19 mouse cellular contexts compared by ENCODE assay signal in the genomic region with DNA sequence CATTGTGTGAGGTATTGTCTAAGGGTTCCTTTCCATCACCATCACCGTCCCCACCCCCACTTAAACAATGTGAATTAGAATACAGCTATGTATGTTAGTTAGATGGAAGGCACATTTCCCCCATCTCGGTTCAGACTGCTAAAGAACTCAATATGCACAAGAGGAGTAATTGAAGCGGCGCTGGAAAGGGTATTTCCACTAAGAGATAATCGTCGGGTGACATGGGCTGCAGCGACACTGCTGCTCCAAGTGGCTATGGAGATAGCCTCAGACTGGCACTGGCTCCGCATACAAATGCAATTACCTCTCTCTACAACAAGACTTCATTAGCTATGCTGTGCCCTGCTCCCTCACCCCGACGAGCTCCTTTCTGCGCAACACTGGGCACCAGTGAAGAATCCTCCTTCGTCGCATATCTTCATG. TPM values are rescaled to one million over a fixed set of nuclear protein-coding genes. Genes with fewer than 3 reads are reported as not detected.
DNase-seq lines count a peak whose midpoint lies in the region; ATAC-seq and TF ChIP-seq lines count a peak whose summit lies in the region.
"Had no signal": no experiment of that assay in that cellular context is flagged by ENCODE, and none has a peak within 500 bp of the region (broad histone marks: within the 10 kb centered on the region; RNA-seq: fewer than 3 reads in every experiment).

No protein-coding gene starts in this region.

- DNase-seq in brain, embryonic 14.5 days (ENCODE audit: low read depth): peak; percentile 77
- DNase-seq in midbrain, embryonic 14.5 days: peak; percentile 72
- DNase-seq in heart, postnatal 4 days: no peak
- DNase-seq in layer of hippocampus, postnatal 25 days (ENCODE audit: extremely low spot score in 1 of 2, low spot score in 1 of 2): no peak
- DNase-seq: gastrocnemius, postnatal 25 days; lung, adult 18-20 months; thymus, adult 18-20 months had no signal

- H3K4me1 ChIP-seq in forebrain, embryonic 15.5 days: 0 out of 2 replicates have a peak, but pooled peaks cover 3% of the 10 kb centered on the region
- no peaks in the 10 kb centered on the region; the same call in 1 of the 2 replicates for H3K4me1 ChIP-seq in forebrain, embryonic 12.5 days
- peaks cover 3% of the 10 kb centered on the region; the same call in 1 of the 2 replicates for H3K4me1 ChIP-seq in hindbrain, embryonic 12.5 days
- H3K4me1 ChIP-seq in midbrain, embryonic 14.5 days (ENCODE audit: control insufficient read depth, insufficient read depth, low read length): peaks cover 7% of the 10 kb centered on the region; the same call in 1 of the 2 replicates
- H3K4me1 ChIP-seq: embryonic facial prominence, embryonic 15.5 days; limb, embryonic 13.5 days; liver, embryonic 12.5 days had no signal

- H3K4me3 ChIP-seq in forebrain, embryonic 15.5 days: no peak overlapping the region
- no peak overlapping the region for H3K4me3 ChIP-seq in forebrain, embryonic 12.5 days (replicated peaks)
- H3K4me3 ChIP-seq in hindbrain, embryonic 12.5 days: no peak overlapping the region
- H3K4me3 ChIP-seq in midbrain, embryonic 14.5 days (replicated peaks; ENCODE audit: low read depth, low read length): no peak overlapping the region
- H3K4me3 ChIP-seq: embryonic facial prominence, embryonic 15.5 days; heart, embryonic 12.5 days; limb, embryonic 13.5 days; liver, embryonic 12.5 days had no signal

- TF ChIP-seq CTCF in brain, embryonic 14.5 days (IDR thresholded peaks at IDR 0.05; ENCODE audit: borderline replicate concordance, extremely low read depth, insufficient read depth, insufficient read length): 0 out of 2 replicates have a peak, but pooled peaks have one; percentile 3

- no peak overlapping the region for H3K4me2 ChIP-seq in forebrain, embryonic 15.5 days (replicated peaks)
- no peak overlapping the region for H3K4me2 ChIP-seq in forebrain, embryonic 12.5 days
- no peak overlapping the region for H3K4me2 ChIP-seq in hindbrain, embryonic 12.5 days (replicated peaks)
- H3K4me2 ChIP-seq in midbrain, embryonic 14.5 days (ENCODE audit: low read length): no peak overlapping the region
- H3K4me2 ChIP-seq: embryonic facial prominence, embryonic 15.5 days; heart, embryonic 12.5 days; limb, embryonic 13.5 days; liver, embryonic 12.5 days had no signal

- H3K9ac ChIP-seq in forebrain, embryonic 15.5 days (replicated peaks): no peak overlapping the region
- no peak overlapping the region for H3K9ac ChIP-seq in forebrain, embryonic 12.5 days
- H3K9ac ChIP-seq in hindbrain, embryonic 12.5 days: no peak overlapping the region
- H3K9ac ChIP-seq in midbrain, embryonic 14.5 days (replicated peaks; ENCODE audit: low read length): no peak overlapping the region
- H3K9ac ChIP-seq: embryonic facial prominence, embryonic 15.5 days; heart, embryonic 12.5 days; limb, embryonic 13.5 days; liver, embryonic 12.5 days had no signal

- no peaks in the 10 kb centered on the region for H3K27me3 ChIP-seq in forebrain, embryonic 15.5 days
- H3K27me3 ChIP-seq in forebrain, embryonic 12.5 days: no peaks in the 10 kb centered on the region
- no peaks in the 10 kb centered on the region for H3K27me3 ChIP-seq in hindbrain, embryonic 12.5 days
- H3K27me3 ChIP-seq in midbrain, embryonic 14.5 days (ENCODE audit: control insufficient read depth, insufficient read depth, low read length): no peaks in the 10 kb centered on the region
- H3K27me3 ChIP-seq: embryonic facial prominence, embryonic 15.5 days; heart, embryonic 12.5 days; limb, embryonic 13.5 days; liver, embryonic 12.5 days had no signal

- ATAC-seq in forebrain, embryonic 15.5 days (replicated peaks): 0 out of 2 replicates have a peak, but pooled peaks have one; percentile 23
- ATAC-seq in forebrain, embryonic 12.5 days (ENCODE audit: low FRiP score): no peak
- peak; percentile 76 for ATAC-seq in hindbrain, embryonic 12.5 days (ENCODE audit: low FRiP score)
- no peak; the same call in 1 of the 2 replicates for ATAC-seq in midbrain, embryonic 14.5 days (ENCODE audit: low FRiP score, low TSS enrichment)
- ATAC-seq: CD4-positive, CD25-positive, alpha-beta regulatory T cell, adult 4 months; liver, embryonic 12.5 days had no signal

- 59% methylated on average over 13 of the region's 13 CpGs for WGBS in forebrain, embryonic 15.5 days
- 67% methylated on average over 13 of the region's 13 CpGs for WGBS in forebrain, embryonic 12.5 days
- 60% methylated on average over 13 of the region's 13 CpGs for WGBS in hindbrain, embryonic 12.5 days
- WGBS in midbrain, embryonic 14.5 days: 53% methylated on average over 13 of the region's 13 CpGs

- H3K27ac ChIP-seq in forebrain, embryonic 15.5 days (replicated peaks): peak overlapping the region; percentile 26; the same call in 1 of the 2 replicates
- no peak overlapping the region for H3K27ac ChIP-seq in forebrain, embryonic 12.5 days
- H3K27ac ChIP-seq in hindbrain, embryonic 12.5 days: no peak overlapping the region
- peak overlapping the region; percentile 10 for H3K27ac ChIP-seq in midbrain, embryonic 14.5 days (replicated peaks; ENCODE audit: low read depth, low read length)
- H3K27ac ChIP-seq: embryonic facial prominence, embryonic 15.5 days; limb, embryonic 13.5 days; liver, embryonic 12.5 days had no signal

- no peaks in the 10 kb centered on the region for H3K36me3 ChIP-seq in forebrain, embryonic 15.5 days
- no peaks in the 10 kb centered on the region for H3K36me3 ChIP-seq in forebrain, embryonic 12.5 days (replicated peaks)
- no peaks in the 10 kb centered on the region for H3K36me3 ChIP-seq in hindbrain, embryonic 12.5 days
- H3K36me3 ChIP-seq in midbrain, embryonic 14.5 days (ENCODE audit: control insufficient read depth, insufficient read depth, low read length): no peaks in the 10 kb centered on the region
- H3K36me3 ChIP-seq: embryonic facial prominence, embryonic 15.5 days; liver, embryonic 12.5 days had no signal

- TF ChIP-seq POLR2A in brain, embryonic 14.5 days (IDR thresholded peaks at IDR 0.05; ENCODE audit: borderline replicate concordance, extremely low read depth, insufficient read depth, insufficient read length, poor library complexity, severe bottlenecking): no peak

- no peaks in the 10 kb centered on the region for H3K9me3 ChIP-seq in forebrain, embryonic 15.5 days
- no peaks in the 10 kb centered on the region for H3K9me3 ChIP-seq in forebrain, embryonic 12.5 days
- H3K9me3 ChIP-seq in hindbrain, embryonic 12.5 days (replicated peaks): no peaks in the 10 kb centered on the region
- H3K9me3 ChIP-seq in midbrain, embryonic 14.5 days (ENCODE audit: control insufficient read depth, low read length): no peaks in the 10 kb centered on the region
- H3K9me3 ChIP-seq: embryonic facial prominence, embryonic 15.5 days; heart, embryonic 12.5 days; limb, embryonic 13.5 days; liver, embryonic 12.5 days had no signal

RNA-seq across cellular contexts. Expression of a gene that starts 45.8 kb away (rescaled TPM):
- 10.4 and 10.6 TPM in 2 replicates for polyA plus RNA-seq in forebrain, embryonic 15.5 days (2015; fragmentation: Nextera tagmentation; extraction: Ambion mirVana)
- polyA plus RNA-seq in forebrain, embryonic 12.5 days (2016; fragmentation: Nextera tagmentation; extraction: Ambion mirVana): 4.1 and 4.6 TPM in 2 replicates
- 5.0 and 10.7 TPM in 2 replicates for polyA plus RNA-seq in brain, embryonic 14.5 days (2012; rRNA removed)
- 3.9 and 4.9 TPM in 2 replicates for polyA plus RNA-seq in hindbrain, embryonic 12.5 days (2016; fragmentation: Nextera tagmentation; extraction: Ambion mirVana)
- 13.1 and 14.2 TPM in 2 replicates for polyA plus RNA-seq in midbrain, embryonic 14.5 days (2014; fragmentation: Nextera tagmentation; extraction: Ambion mirVana)
- total RNA-seq in heart, postnatal 4 days (2021): not detected
- total RNA-seq in layer of hippocampus, postnatal 25 days (2021): 10 to 100 TPM; 11.8 to 12.3 TPM
- total RNA-seq: common myeloid progenitor, adult 5-6 weeks; heart, adult 18-20 months; heart, postnatal 10 days; monocyte, adult 5-6 weeks had no signal

Comparison
In these comparisons a context has a peak if more than half of its experiments do, and no peak if none do; other contexts are left out.
1. ATAC-seq: peak in forebrain, embryonic 15.5 days (single experiment) and hindbrain, embryonic 12.5 days (single experiment); none in forebrain, embryonic 12.5 days (single experiment) and midbrain, embryonic 14.5 days (single experiment).
2. H3K27ac ChIP-seq: peak in forebrain, embryonic 15.5 days (single experiment) and midbrain, embryonic 14.5 days (single experiment); none in forebrain, embryonic 12.5 days (single experiment) and hindbrain, embryonic 12.5 days (single experiment).
3. DNase-seq: peak in brain, embryonic 14.5 days (single experiment) and midbrain, embryonic 14.5 days (single experiment); none in heart, postnatal 4 days (single experiment) and layer of hippocampus, postnatal 25 days (0 of 2).